Mouse (Mus musculus) embryonic fibroblast, embryonic 13.5 days (primary cell): Measurements from ENCODE around the gene Pde8b. TPM values are rescaled to one million over a fixed set of nuclear protein-coding genes. Genes with fewer than 3 reads are reported as not detected.

ENCODE experiments used
- H3K27ac ChIP-seq: 2 replicates; pipeline ENCODE4 v1.5.1; 2012; ENCODE audit warnings: low read length, control low read depth, inconsistent platforms; ENCODE audit not compliant: insufficient read depth
- H3K4me1 ChIP-seq: 2 replicates; pipeline ENCODE4 v1.6.1; 2011; ENCODE audit warnings: low read length; ENCODE audit not compliant: control insufficient read depth, insufficient read depth
- H3K4me3 ChIP-seq: 2 replicates; pipeline ENCODE4 v1.5.1; 2011; ENCODE audit warnings: mild to moderate bottlenecking, control low read depth, low read length; ENCODE audit not compliant: insufficient read depth
- CTCF ChIP-seq: IDR thresholded peaks from 2 replicates; pipeline ENCODE4 v1.5.1; 2011; ENCODE audit warnings: mild to moderate bottlenecking, control low read depth, low read length, moderate library complexity, borderline replicate concordance; ENCODE audit not compliant: insufficient read depth
- POLR2A ChIP-seq: IDR thresholded peaks from 2 replicates; pipeline ENCODE4 v1.6.1; 2011; ENCODE audit warnings: low read depth, mild to moderate bottlenecking, control low read depth, low read length, moderate library complexity
- polyA plus RNA-seq: library from polyadenylated mRNA; stranded (reverse); fragments of >200 nt; gene quantifications from 2 replicates; pipeline ENCODE4 v1.2.4, GENCODE M21; 2011; ENCODE audit warnings: low read depth; ENCODE audit not compliant: missing spikeins, insufficient read length

The Pde8b gene
- polyA plus RNA-seq, 1 experiment: 21.7 TPM

GRCm38 (mm10) chr13:95189111-95189510 lies 61.0 kb downstream of the Pde8b start:
- H3K4me1 ChIP-seq: no peaks in the 10 kb centered on the region
- H3K4me3 ChIP-seq: no peak overlapping the region
- no peak for TF ChIP-seq CTCF
- no peak for TF ChIP-seq POLR2A
- H3K27ac ChIP-seq: no peak overlapping the region

GRCm38 (mm10) chr13:95187153-95187665 lies 62.9 kb downstream of the Pde8b start:
- no peak overlapping the region for H3K27ac ChIP-seq
- TF ChIP-seq POLR2A (no peak), CTCF (no peak)
- no peaks in the 10 kb centered on the region for H3K4me1 ChIP-seq
- no peak overlapping the region for H3K4me3 ChIP-seq

GRCm38 (mm10) chr13:95186741-95187035 lies 63.4 kb downstream of the Pde8b start:
- TF ChIP-seq POLR2A: no peak
- TF ChIP-seq CTCF: no peak
- H3K4me1 ChIP-seq: no peaks in the 10 kb centered on the region
- H3K27ac ChIP-seq: no peak overlapping the region
- no peak overlapping the region for H3K4me3 ChIP-seq

GRCm38 (mm10) chr13:95185891-95186740 lies 64.0 kb downstream of the Pde8b start:
- no peaks in the 10 kb centered on the region for H3K4me1 ChIP-seq
- no peak overlapping the region for H3K27ac ChIP-seq
- no peak for TF ChIP-seq CTCF
- no peak for TF ChIP-seq POLR2A
- no peak overlapping the region for H3K4me3 ChIP-seq

- TF ChIP-seq POLR2A: no peak
- no peak for TF ChIP-seq CTCF
These were observed 66.5 kb downstream of the Pde8b start for GRCm38 (mm10) chr13:95183686-95184085.

GRCm38 (mm10) chr13:95180208-95180607 lies 69.9 kb downstream of the Pde8b start:
- no peak overlapping the region for H3K27ac ChIP-seq
- no peaks in the 10 kb centered on the region for H3K4me1 ChIP-seq
- TF ChIP-seq POLR2A (no peak), CTCF (no peak)
- H3K4me3 ChIP-seq: no peak overlapping the region

More at GRCm38 (mm10) chr13:95183686-95184085, 66.5 kb downstream of the Pde8b start:
- Histone ChIP-seq H3K27ac (no peak overlapping the region), H3K4me3 (no peak overlapping the region), H3K4me1 (no peaks in the 10 kb centered on the region)

- Histone ChIP-seq H3K27ac (no peak overlapping the region), H3K4me1 (no peaks in the 10 kb centered on the region), H3K4me3 (no peak overlapping the region)
- TF ChIP-seq CTCF (no peak), POLR2A (no peak)
These were observed 72.8 kb downstream of the Pde8b start for GRCm38 (mm10) chr13:95177326-95177725.

GRCm38 (mm10) chr13:95176399-95176798 lies 73.7 kb downstream of the Pde8b start:
- H3K4me3 ChIP-seq: no peak overlapping the region
- no peak for TF ChIP-seq CTCF
- no peak for TF ChIP-seq POLR2A

GRCm38 (mm10) chr13:95174253-95174652 lies 75.9 kb downstream of the Pde8b start:
- no peaks in the 10 kb centered on the region for H3K4me1 ChIP-seq
- H3K27ac ChIP-seq: no peak overlapping the region
- TF ChIP-seq POLR2A: no peak
- TF ChIP-seq CTCF: no peak
- H3K4me3 ChIP-seq: no peak overlapping the region

More at GRCm38 (mm10) chr13:95176399-95176798, 73.7 kb downstream of the Pde8b start:
- H3K4me1 ChIP-seq: no peaks in the 10 kb centered on the region
- H3K27ac ChIP-seq: no peak overlapping the region

- no peak overlapping the region for H3K4me3 ChIP-seq
- no peaks in the 10 kb centered on the region for H3K4me1 ChIP-seq
- TF ChIP-seq CTCF (no peak), POLR2A (no peak)
- H3K27ac ChIP-seq: no peak overlapping the region
These were observed 77.8 kb downstream of the Pde8b start for GRCm38 (mm10) chr13:95172346-95172745.
